Mouse (Mus musculus) right cerebral cortex, postnatal 36 days (tissue): ENCODE measurements around the gene Syt16.
A peak's percentile ranks its signal among the peaks of the same experiment; 100 is the strongest.

Experiments used
- DNase-seq, 2 experiments: peaks; one replicate each; pipeline ENCODE4 v3.0.0; 2022; ENCODE audit warnings: low spot score in 2 of 2, mixed read lengths in 1 of 2

Syt16 gene

GRCm38 (mm10) chr12:74212156-74212555 lies 214.7 kb downstream of the Syt16 start:
- DNase-seq, result no peak

GRCm38 (mm10) chr12:74216103-74216728 lies 218.8 kb downstream of the Syt16 start:
- peak in 1 of 2 experiments; percentile 51 for DNase-seq

GRCm38 (mm10) chr12:74219909-74220308 lies 222.4 kb downstream of the Syt16 start:
- no peak for DNase-seq

GRCm38 (mm10) chr12:74220651-74221050 lies 223.2 kb downstream of the Syt16 start:
- DNase-seq, result no peak

GRCm38 (mm10) chr12:74230808-74231207 lies 233.3 kb downstream of the Syt16 start:
- peak; percentile 26 to 68 for DNase-seq

- no peak for DNase-seq
Measured at GRCm38 (mm10) chr12:74232845-74233244, 235.4 kb downstream of the Syt16 start.

- DNase-seq, result no peak
Measured at GRCm38 (mm10) chr12:74236191-74236590, 238.7 kb downstream of the Syt16 start.

GRCm38 (mm10) chr12:74238056-74238455 lies 240.6 kb downstream of the Syt16 start:
- peak in 1 of 2 experiments; percentile 39 for DNase-seq

- DNase-seq, result no peak
Measured at GRCm38 (mm10) chr12:74238806-74239205, 241.3 kb downstream of the Syt16 start.

- no peak for DNase-seq
Measured at GRCm38 (mm10) chr12:74264846-74265245, 267.4 kb downstream of the Syt16 start.

GRCm38 (mm10) chr12:74267049-74267448 lies 269.6 kb downstream of the Syt16 start:
- no peak for DNase-seq

- no peak for DNase-seq
Measured at GRCm38 (mm10) chr12:74268644-74269285, 271.3 kb downstream of the Syt16 start.

- no peak for DNase-seq
Measured at GRCm38 (mm10) chr12:74272545-74272944, 275.1 kb downstream of the Syt16 start.

- DNase-seq, result no peak
Measured at GRCm38 (mm10) chr12:74277265-74277664, 279.8 kb downstream of the Syt16 start.

GRCm38 (mm10) chr12:74281403-74281802 lies 283.9 kb downstream of the Syt16 start:
- DNase-seq, result no peak

GRCm38 (mm10) chr12:74282846-74283245 lies 285.4 kb downstream of the Syt16 start:
- DNase-seq, result no peak

GRCm38 (mm10) chr12:74284020-74284684 lies 286.7 kb downstream of the Syt16 start:
- peak; percentile 94 to 95 for DNase-seq

GRCm38 (mm10) chr12:74284685-74285054 lies 287.2 kb downstream of the Syt16 start:
- DNase-seq, result peak; percentile 57 to 64

GRCm38 (mm10) chr12:74290983-74291382 lies 293.5 kb downstream of the Syt16 start:
- no peak for DNase-seq

- no peak for DNase-seq
Measured at GRCm38 (mm10) chr12:74293624-74294023, 296.2 kb downstream of the Syt16 start.

- no peak for DNase-seq
Measured at GRCm38 (mm10) chr12:74296374-74296773, 298.9 kb downstream of the Syt16 start.

- DNase-seq, result no peak
Measured at GRCm38 (mm10) chr12:74301559-74301958, 304.1 kb downstream of the Syt16 start.
